Mouse (Mus musculus): ENCODE results near the gene Gm15517.
A peak's percentile ranks its signal among the peaks of the same experiment; 100 is the strongest.

Gene Gm15517

GRCm38 (mm10) chr7:44310285-44310877, 49.1 kb downstream of the Gm15517 start:
- peak; percentile 39 to 45 for DNase-seq

GRCm38 (mm10) chr7:44310878-44311712, 49.8 kb downstream of the Gm15517 start:
- DNase-seq = peak; percentile 37 to 53
